Mouse (Mus musculus) C2C12 (cell line): Measurements from ENCODE around the gene Gnaq. TPM values are rescaled to one million over a fixed set of nuclear protein-coding genes. Genes with fewer than 3 reads are reported as not detected.

Experiments
- H3K27me3 ChIP-seq: one replicate; pipeline ENCODE4 v1.6.1; 2011; ENCODE audit not compliant: control insufficient read depth, insufficient read depth, insufficient read length
- H3K36me3 ChIP-seq: one replicate; pipeline ENCODE4 v1.6.1; 2011; ENCODE audit not compliant: control insufficient read depth, insufficient read depth
- H3K4me3 ChIP-seq: one replicate; pipeline ENCODE4 v1.5.1; 2011; ENCODE audit warnings: mild to moderate bottlenecking, control low read depth; ENCODE audit not compliant: poor library complexity, insufficient read depth, severe bottlenecking
- H3K79me2 ChIP-seq: one replicate; pipeline ENCODE4 v1.6.1; 2011; ENCODE audit not compliant: control insufficient read depth, insufficient read depth
- H3K79me3 ChIP-seq: one replicate; pipeline ENCODE4 v1.6.1; 2011; ENCODE audit warnings: low read depth, control low read depth
- H3ac ChIP-seq: one replicate; pipeline ENCODE3; 2011; ENCODE audit warnings: low read depth; ENCODE audit not compliant: control insufficient read depth, insufficient read length
- CEBPB ChIP-seq: IDR thresholded peaks from one replicate; pipeline ENCODE4 v1.6.1; 2011; ENCODE audit warnings: low read depth, mild to moderate bottlenecking, control low read depth, moderate library complexity
- CTCF ChIP-seq: IDR thresholded peaks from one replicate; pipeline ENCODE4 v1.5.1; 2011; ENCODE audit not compliant: control insufficient read depth, insufficient read depth, insufficient read length
- FOSL1 ChIP-seq: IDR thresholded peaks from one replicate; pipeline ENCODE4 v1.8.0; 2011; ENCODE audit warnings: mild to moderate bottlenecking, low read length; ENCODE audit not compliant: poor library complexity, insufficient read depth, severe bottlenecking
- MAX ChIP-seq: IDR thresholded peaks from one replicate; pipeline ENCODE4 v1.6.1; 2011; ENCODE audit warnings: mild to moderate bottlenecking, control low read depth
- MYOD1 ChIP-seq: IDR thresholded peaks from one replicate; pipeline ENCODE4 v1.6.1; 2011; ENCODE audit warnings: low read depth; ENCODE audit not compliant: control insufficient read depth, insufficient read length
- MYOG ChIP-seq: IDR thresholded peaks from one replicate; pipeline ENCODE4 v1.6.1; 2011; ENCODE audit not compliant: control insufficient read depth, insufficient read length; ENCODE audit errors: extremely low read depth
- USF1 ChIP-seq: IDR thresholded peaks from one replicate; pipeline ENCODE4 v1.6.1; 2011; ENCODE audit warnings: low read depth, mild to moderate bottlenecking, control low read depth, moderate library complexity
- polyA plus RNA-seq: library from polyadenylated mRNA; unstranded; fragments of >200 nt; fragmentation: generic; extraction: Trizol; gene quantifications from one replicate; pipeline ENCODE4 v1.2.1, GENCODE M21; 2012; ENCODE audit warnings: missing spikeins

Gene Gnaq
- polyA plus RNA-seq, 1 experiment, result 9.5 TPM

GRCm38 (mm10) chr19:16339954-16340586 is 207.4 kb downstream of the Gnaq start:
- TF ChIP-seq CEBPB (no peak), MAX (no peak), CTCF (no peak), MYOD1 (no peak), USF1 (no peak), MYOG (no peak), FOSL1 (no peak)
- H3K36me3 ChIP-seq, result peaks cover 4% of the 10 kb centered on the region
- H3K4me3 ChIP-seq, result no peak overlapping the region

GRCm38 (mm10) chr19:16342702-16343101 is 210.1 kb downstream of the Gnaq start:
- no peak for TF ChIP-seq USF1
- TF ChIP-seq CEBPB, result no peak
- no peak for TF ChIP-seq MYOD1
- no peak for TF ChIP-seq CTCF
- TF ChIP-seq MAX, result no peak
- no peak for TF ChIP-seq FOSL1
- TF ChIP-seq MYOG, result no peak
- H3ac ChIP-seq, result no peak overlapping the region
- H3K4me3 ChIP-seq, result no peak overlapping the region
- no peaks in the 10 kb centered on the region for H3K36me3 ChIP-seq
- H3K79me2 ChIP-seq, result no peaks in the 10 kb centered on the region
- no peaks in the 10 kb centered on the region for H3K27me3 ChIP-seq
- H3K79me3 ChIP-seq, result no peaks in the 10 kb centered on the region

More at GRCm38 (mm10) chr19:16339954-16340586, 207.4 kb downstream of the Gnaq start:
- Histone ChIP-seq H3K27me3 (no peaks in the 10 kb centered on the region), H3K79me2 (no peaks in the 10 kb centered on the region), H3ac (no peak overlapping the region), H3K79me3 (no peaks in the 10 kb centered on the region)

GRCm38 (mm10) chr19:16345516-16345915 is 212.9 kb downstream of the Gnaq start:
- Histone ChIP-seq H3K4me3 (no peak overlapping the region), H3K79me2 (no peaks in the 10 kb centered on the region), H3ac (no peak overlapping the region), H3K27me3 (no peaks in the 10 kb centered on the region), H3K36me3 (no peaks in the 10 kb centered on the region), H3K79me3 (no peaks in the 10 kb centered on the region)
- no peak for TF ChIP-seq MYOG
- TF ChIP-seq USF1, result no peak
- no peak for TF ChIP-seq FOSL1
- TF ChIP-seq CEBPB, result no peak
- no peak for TF ChIP-seq MYOD1
- TF ChIP-seq MAX, result no peak
- no peak for TF ChIP-seq CTCF

- Histone ChIP-seq H3K4me3 (no peak overlapping the region), H3K36me3 (no peaks in the 10 kb centered on the region), H3K79me3 (no peaks in the 10 kb centered on the region), H3K27me3 (no peaks in the 10 kb centered on the region), H3K79me2 (no peaks in the 10 kb centered on the region), H3ac (no peak overlapping the region)
- no peak for TF ChIP-seq CEBPB
- no peak for TF ChIP-seq MAX
- TF ChIP-seq CTCF, result no peak
- no peak for TF ChIP-seq USF1
- no peak for TF ChIP-seq FOSL1
- no peak for TF ChIP-seq MYOD1
- TF ChIP-seq MYOG, result no peak
Measured at GRCm38 (mm10) chr19:16347037-16347436, 214.4 kb downstream of the Gnaq start.

GRCm38 (mm10) chr19:16353701-16354136 is 221.1 kb downstream of the Gnaq start:
- TF ChIP-seq CEBPB (no peak), FOSL1 (no peak), CTCF (no peak), USF1 (no peak)
- no peaks in the 10 kb centered on the region for H3K27me3 ChIP-seq
- H3ac ChIP-seq, result no peak overlapping the region
- no peak overlapping the region for H3K4me3 ChIP-seq
- no peaks in the 10 kb centered on the region for H3K36me3 ChIP-seq
- H3K79me2 ChIP-seq, result no peaks in the 10 kb centered on the region
- no peaks in the 10 kb centered on the region for H3K79me3 ChIP-seq
